Mouse (Mus musculus): ENCODE data around the gene Eya3.

DNA sequence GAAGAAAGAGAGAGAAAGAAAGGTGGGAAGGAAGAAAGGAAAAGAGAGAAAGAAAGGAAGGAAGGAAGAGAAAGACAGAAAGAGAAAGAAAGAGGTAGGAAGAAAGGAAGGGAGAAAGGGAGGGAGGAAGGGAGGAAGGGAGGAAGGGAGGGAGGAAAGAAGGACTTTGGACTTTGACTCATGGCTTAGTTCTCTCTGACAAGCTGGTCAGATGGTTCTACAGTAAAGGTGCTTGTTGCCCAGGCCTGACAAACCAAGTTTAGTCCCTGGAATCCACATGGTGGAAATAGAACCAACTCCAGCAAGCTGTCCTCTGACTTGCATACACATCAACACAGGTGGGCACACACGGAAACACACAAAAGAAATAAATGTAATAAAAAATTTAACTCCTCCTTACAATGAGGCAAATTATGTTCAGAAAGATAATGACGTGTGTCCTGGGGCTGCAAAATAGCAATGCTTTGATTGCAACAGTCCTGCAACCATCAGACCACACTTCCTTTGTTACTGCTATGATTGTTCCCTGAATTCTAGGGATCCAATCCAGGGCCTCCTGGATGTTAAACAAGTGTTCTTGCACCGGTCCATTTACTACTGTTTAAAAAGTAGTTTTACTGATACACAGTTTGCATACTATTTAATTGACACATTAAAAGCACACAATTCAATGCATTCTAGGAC is 28.3 kb upstream of the Eya3 start:
- TF ChIP-seq POLR2A (IDR thresholded peaks at IDR 0.05; ENCODE audit: insufficient read depth, low read depth, low read length) (no peak), EP300 (IDR thresholded peaks at IDR 0.05; ENCODE audit: insufficient read depth, low read depth, low read length) (no peak)
